Mouse (Mus musculus) spleen, postnatal 4 days (tissue): ENCODE data around the gene Lrcol1.

ENCODE experiments used
- DNase-seq, 2 experiments: peaks; one replicate each; pipeline ENCODE4 v3.0.0; 2022; ENCODE audit warnings: low spot score in 2 of 2

The Lrcol1 gene

GRCm38 (mm10) chr5:110344524-110344923 lies at the start of gene Lrcol1:
Gene Lrcol1 (plus strand): TSS chr5:110344730.
- no peak for DNase-seq

GRCm38 (mm10) chr5:110296637-110297036 lies 47.9 kb upstream of the Lrcol1 start:
- DNase-seq: no peak

- DNase-seq: no peak
Observed at GRCm38 (mm10) chr5:110300591-110300990, 43.9 kb upstream of the Lrcol1 start.

GRCm38 (mm10) chr5:110308861-110309260 lies 35.7 kb upstream of the Lrcol1 start:
- DNase-seq: no peak

GRCm38 (mm10) chr5:110313127-110313526 lies 31.4 kb upstream of the Lrcol1 start:
- DNase-seq: no peak

- DNase-seq: no peak
Observed at GRCm38 (mm10) chr5:110330508-110330907, 14.0 kb upstream of the Lrcol1 start.

GRCm38 (mm10) chr5:110338792-110339191 lies 5.7 kb upstream of the Lrcol1 start:
- DNase-seq: no peak

- no peak for DNase-seq
Observed at GRCm38 (mm10) chr5:110342648-110343284, 1.8 kb upstream of the Lrcol1 start, which contains the start of gene P2rx2. Gene P2rx2 (minus strand): TSS chr5:110343212.

- DNase-seq: no peak
Observed at GRCm38 (mm10) chr5:110345553-110345952, 1.0 kb downstream of the Lrcol1 start.

- no peak for DNase-seq
Observed at GRCm38 (mm10) chr5:110347006-110347405, 2.5 kb downstream of the Lrcol1 start.

- peak in 1 of 2 experiments; percentile 26 for DNase-seq
Observed at GRCm38 (mm10) chr5:110354716-110355115, 10.2 kb downstream of the Lrcol1 start.

- peak; percentile 74 to 91 for DNase-seq
Observed at GRCm38 (mm10) chr5:110357531-110358179, 13.1 kb downstream of the Lrcol1 start.

GRCm38 (mm10) chr5:110361465-110361864 lies 16.9 kb downstream of the Lrcol1 start:
- no peak for DNase-seq

- no peak for DNase-seq
Observed at GRCm38 (mm10) chr5:110362813-110363178, 18.3 kb downstream of the Lrcol1 start.

GRCm38 (mm10) chr5:110363179-110363821 lies 18.8 kb downstream of the Lrcol1 start:
- DNase-seq: peak; percentile 62 to 87

GRCm38 (mm10) chr5:110363822-110364545 lies 19.5 kb downstream of the Lrcol1 start:
- no peak for DNase-seq

- DNase-seq: peak; percentile 67 to 86
Observed at GRCm38 (mm10) chr5:110376802-110377433, 32.4 kb downstream of the Lrcol1 start.

GRCm38 (mm10) chr5:110378181-110378583 lies 33.7 kb downstream of the Lrcol1 start:
- DNase-seq: no peak

GRCm38 (mm10) chr5:110379086-110379485 lies 34.6 kb downstream of the Lrcol1 start:
- peak in 1 of 2 experiments; percentile 15 for DNase-seq

GRCm38 (mm10) chr5:110379823-110380222 lies 35.3 kb downstream of the Lrcol1 start:
- DNase-seq: no peak

GRCm38 (mm10) chr5:110384491-110384890 lies 40.0 kb downstream of the Lrcol1 start:
- no peak for DNase-seq

GRCm38 (mm10) chr5:110385263-110385662 lies 40.7 kb downstream of the Lrcol1 start:
- no peak for DNase-seq
